Mouse (Mus musculus) intestine, embryonic 14.5 days (tissue): ENCODE data around the gene Tpt1. TPM values are rescaled to one million over a fixed set of nuclear protein-coding genes. Genes with fewer than 3 reads are reported as not detected.
"Not testable (repeated sequence)": the region's sequence is repeated elsewhere in the genome, so short reads cannot be mapped to it uniquely, and the experiment has no call there.

ENCODE experiments used
- ATAC-seq: fragments of 200-750 bp; cut with Nextera tagmentation; replicated peaks from 2 replicates; pipeline ENCODE4 v1.8.0; 2017; ENCODE audit warnings: low read depth, moderate number of reproducible peaks, moderate TSS enrichment, moderate library complexity; ENCODE audit not compliant: low FRiP score, low TSS enrichment
- DNase-seq: peaks from one replicate; pipeline ENCODE4 v3.0.0-alpha.2; 2018; ENCODE audit warnings: low spot score
- H3K27ac ChIP-seq: fragments of 300-500 bp; sonication (generic); 2 replicates; pipeline ENCODE4 v1.5.1; 2014; ENCODE audit warnings: low read depth, mild to moderate bottlenecking, control low read depth
- H3K27me3 ChIP-seq: fragments of 300-500 bp; sonication (generic); replicated peaks from 2 replicates; pipeline ENCODE4 v1.6.1; 2014; ENCODE audit warnings: low read length, control low read depth; ENCODE audit not compliant: control insufficient read depth, insufficient read depth
- H3K36me3 ChIP-seq: fragments of 300-500 bp; sonication (generic); 2 replicates; pipeline ENCODE4 v1.6.1; 2014; ENCODE audit warnings: low read length, control low read depth; ENCODE audit not compliant: control insufficient read depth, insufficient read depth
- H3K4me1 ChIP-seq: fragments of 300-500 bp; sonication (generic); replicated peaks from 2 replicates; pipeline ENCODE4 v1.6.1; 2014; ENCODE audit warnings: low read length, control low read depth, mixed read lengths; ENCODE audit not compliant: control insufficient read depth, insufficient read depth
- H3K4me2 ChIP-seq: fragments of 300-500 bp; sonication (generic); 2 replicates; pipeline ENCODE4 v1.6.1; 2014; ENCODE audit warnings: low read length
- H3K4me3 ChIP-seq: fragments of 300-500 bp; sonication (generic); 2 replicates; pipeline ENCODE4 v1.5.1; 2014; ENCODE audit warnings: low read depth, low read length, control low read depth, mixed read lengths
- H3K9ac ChIP-seq: fragments of 300-500 bp; sonication (generic); 2 replicates; pipeline ENCODE4 v1.6.1; 2014; ENCODE audit warnings: mild to moderate bottlenecking, low read length
- H3K9me3 ChIP-seq: fragments of 300-500 bp; sonication (generic); 2 replicates; pipeline ENCODE4 v1.6.1; 2016; ENCODE audit warnings: low read length, control low read depth; ENCODE audit not compliant: control insufficient read depth
- WGBS: fragments of 180-500 bp; shearing (Covaris S2); extraction: QIAGEN DNeasy Blood & Tissue Kit; methylation state at CpG from one replicate; pipeline ENCODE4 v1.1.7; 2014; 5-methylcytosine and 5-hydroxymethylcytosine counted together
- polyA plus RNA-seq: library from polyadenylated mRNA; unstranded; fragments of >200 nt; fragmentation: Nextera tagmentation; extraction: Ambion mirVana; gene quantifications from 2 replicates; pipeline ENCODE4 v1.2.1, GENCODE M21; 2014

Gene Tpt1
- polyA plus RNA-seq, 1 experiment from 2014 or later: 1,259 TPM

DNA sequence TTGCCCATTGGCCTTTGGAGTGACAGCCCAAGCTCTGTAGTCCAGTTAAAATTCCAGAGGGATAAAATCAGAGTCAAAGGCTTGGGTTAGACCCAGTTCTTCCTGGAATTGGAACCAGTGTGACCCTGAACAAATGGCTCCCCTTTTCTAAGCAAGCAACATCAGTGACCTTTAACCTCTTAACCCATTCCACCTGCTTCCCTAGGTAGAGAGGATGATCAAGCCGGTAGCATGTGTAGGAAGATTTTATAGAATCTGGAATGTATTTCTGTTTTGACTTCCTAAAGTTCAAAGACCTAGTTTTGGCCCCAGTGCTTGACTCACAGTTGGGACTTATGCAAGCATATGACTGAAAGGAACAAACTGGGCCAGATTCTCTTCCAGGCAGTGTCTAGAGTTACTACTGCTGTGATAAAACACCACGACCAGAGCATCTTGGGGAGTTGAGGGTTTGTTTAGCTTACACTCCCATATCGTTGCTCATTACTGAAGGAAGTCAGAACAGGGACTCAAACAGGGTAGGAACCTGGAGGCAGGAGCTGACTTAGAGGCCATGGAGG lies 18.0 kb upstream of the Tpt1 start:
- 46% methylated on average over 3 of the region's 3 CpGs for WGBS

GRCm38 (mm10) chr14:75828221-75828620 lies 16.7 kb upstream of the Tpt1 start:
- 38% methylated on average over 11 of the region's 11 CpGs for WGBS
- H3K9me3 ChIP-seq: no peaks in the 10 kb centered on the region
- 0 out of 2 replicates have a peak, but pooled peaks cover 5% of the 10 kb centered on the region for H3K27me3 ChIP-seq
- H3K4me2 ChIP-seq: no peak overlapping the region
- no peak for ATAC-seq
- no peak overlapping the region for H3K4me3 ChIP-seq
- peaks cover 5% of the 10 kb centered on the region for H3K4me1 ChIP-seq
- H3K9ac ChIP-seq: no peak overlapping the region
- H3K36me3 ChIP-seq: no peaks in the 10 kb centered on the region
- DNase-seq: no peak
- no peak overlapping the region for H3K27ac ChIP-seq

More for the DNA sequence above, 18.0 kb upstream of the Tpt1 start:
- no peak for DNase-seq
- Histone ChIP-seq H3K9me3 (no peaks in the 10 kb centered on the region), H3K9ac (no peak overlapping the region), H3K4me2 (no peak overlapping the region), H3K4me1 (peaks cover 3% of the 10 kb centered on the region; the same call in 1 of the 2 replicates), H3K4me3 (no peak overlapping the region), H3K27me3 (0 out of 2 replicates have a peak, but pooled peaks cover 5% of the 10 kb centered on the region), H3K36me3 (no peaks in the 10 kb centered on the region), H3K27ac (no peak overlapping the region)
- no peak for ATAC-seq

DNA sequence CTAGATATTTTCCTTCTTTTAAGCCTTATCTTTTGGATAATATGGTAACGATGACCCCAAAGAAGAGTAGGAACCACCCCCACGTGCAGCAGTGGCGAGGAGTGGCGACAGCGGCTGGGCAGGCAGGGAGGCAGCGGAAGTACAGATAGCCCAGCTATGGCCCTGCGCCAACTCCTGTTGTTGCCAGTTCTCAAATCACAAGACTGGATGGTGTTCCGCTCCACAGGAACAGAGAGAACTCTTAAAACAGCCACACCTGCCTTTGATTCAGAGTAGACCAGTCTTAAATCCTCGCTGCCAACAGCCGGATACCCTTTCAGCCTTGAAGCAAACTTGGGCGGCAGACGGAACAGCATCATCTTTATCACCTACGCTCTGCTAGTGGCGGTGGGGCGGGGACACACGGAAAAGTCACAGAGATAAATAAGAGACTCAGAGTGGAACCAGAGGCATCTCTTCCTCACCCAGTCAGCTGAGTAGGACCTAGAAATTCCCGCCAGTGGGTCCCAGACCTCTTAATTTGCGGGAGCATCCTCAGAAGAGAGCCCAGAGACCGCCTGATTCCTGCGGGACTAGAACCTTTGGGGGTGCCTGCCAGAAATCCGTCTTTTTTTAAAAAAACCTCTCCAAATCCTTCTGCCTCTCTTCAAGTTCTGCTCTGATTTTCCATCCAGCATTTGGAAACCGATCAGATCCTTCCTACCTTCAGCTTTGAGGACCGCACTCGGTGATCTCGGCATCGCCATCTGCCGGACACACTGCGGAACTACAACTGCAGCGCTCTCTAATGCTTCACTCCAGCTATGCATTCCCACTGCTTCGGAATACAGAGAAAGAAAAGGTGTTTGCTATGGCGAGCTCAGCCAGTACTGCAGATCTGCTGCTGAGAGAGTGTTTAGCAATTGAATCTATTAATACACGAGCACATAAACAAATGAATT lies 15.8 kb upstream of the Tpt1 start:
- no peak overlapping the region for H3K27ac ChIP-seq
- no peak overlapping the region for H3K9ac ChIP-seq
- DNase-seq: peak; percentile 91
- H3K4me3 ChIP-seq: peak overlapping the region; percentile 21
- 0 out of 2 replicates have a peak, but pooled peaks cover 5% of the 10 kb centered on the region for H3K27me3 ChIP-seq
- H3K9me3 ChIP-seq: no peaks in the 10 kb centered on the region
- WGBS: 7% methylated on average over 32 of the region's 32 CpGs
- H3K36me3 ChIP-seq: no peaks in the 10 kb centered on the region
- peak overlapping the region; percentile 49 for H3K4me2 ChIP-seq
- peaks cover 10% of the 10 kb centered on the region for H3K4me1 ChIP-seq
- ATAC-seq: no peak

- 63% methylated on average over 14 of the region's 14 CpGs for WGBS
- DNase-seq, H3K27ac ChIP-seq, H3K36me3 ChIP-seq, H3K4me2 ChIP-seq, H3K4me3 ChIP-seq, H3K9ac ChIP-seq, ATAC-seq, H3K27me3 ChIP-seq, H3K9me3 ChIP-seq: not testable (repeated sequence)
- H3K4me1 ChIP-seq: peaks cover 10% of the 10 kb centered on the region
These were observed 15.1 kb upstream of the Tpt1 start for GRCm38 (mm10) chr14:75829817-75830216.

DNA sequence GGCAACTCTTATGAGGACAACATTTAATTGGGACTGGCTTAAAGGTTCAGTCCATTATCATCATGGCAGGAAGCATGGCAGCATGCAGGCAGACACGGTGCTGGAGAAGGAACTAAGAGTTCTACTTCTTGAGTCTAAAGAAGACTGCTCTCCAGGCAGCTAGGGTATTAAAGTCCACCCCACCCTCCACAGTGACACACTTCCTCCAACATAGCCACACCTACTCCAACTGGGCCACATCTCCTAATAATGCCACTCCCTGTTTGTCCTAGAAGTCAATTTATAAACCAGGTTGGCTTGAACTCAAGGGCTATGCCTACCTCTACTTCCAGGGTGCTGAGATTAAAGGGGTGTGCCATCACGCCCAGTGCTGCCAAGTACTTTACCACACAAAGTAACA lies 12.9 kb upstream of the Tpt1 start:
- peaks cover 19% of the 10 kb centered on the region for H3K4me1 ChIP-seq
- no peaks in the 10 kb centered on the region for H3K36me3 ChIP-seq
- no peak overlapping the region for H3K4me2 ChIP-seq
- WGBS: 92% methylated on average over 2 of the region's 2 CpGs
- no peak overlapping the region for H3K9ac ChIP-seq
- H3K27ac ChIP-seq: no peak overlapping the region
- H3K27me3 ChIP-seq: 0 out of 2 replicates have a peak, but pooled peaks cover 5% of the 10 kb centered on the region
- no peak for ATAC-seq
- DNase-seq: no peak
- no peaks in the 10 kb centered on the region for H3K9me3 ChIP-seq
- no peak overlapping the region for H3K4me3 ChIP-seq

DNA sequence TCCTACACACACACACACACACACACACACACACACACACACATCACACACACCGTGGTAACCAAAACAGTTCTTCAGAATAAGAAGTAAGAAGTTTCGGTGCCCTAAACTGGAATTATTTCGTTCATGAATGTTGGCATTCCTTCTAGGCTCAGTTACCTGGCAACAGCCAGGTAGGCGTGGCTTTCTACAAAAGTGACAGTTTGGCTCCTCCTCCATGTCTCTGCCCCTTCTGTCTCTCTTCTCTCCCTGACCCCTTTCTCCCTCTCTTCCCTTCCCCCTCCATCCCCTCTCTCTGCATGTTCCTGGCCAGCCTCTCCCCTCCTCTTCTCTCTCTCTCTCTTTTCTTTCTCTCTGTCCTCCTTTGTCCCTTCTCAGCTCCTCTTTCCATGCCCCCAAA lies 11.9 kb upstream of the Tpt1 start:
- no peaks in the 10 kb centered on the region for H3K36me3 ChIP-seq
- H3K4me1 ChIP-seq: peaks cover 22% of the 10 kb centered on the region
- peak overlapping the region; percentile 82; the same call in 1 of the 2 replicates for H3K9ac ChIP-seq
- peak overlapping the region; percentile 53 for H3K4me3 ChIP-seq
- 0 out of 2 replicates have a peak, but pooled peaks cover 5% of the 10 kb centered on the region for H3K27me3 ChIP-seq
- WGBS: 40% methylated on average over 4 of the region's 4 CpGs
- peak overlapping the region; percentile 98 for H3K27ac ChIP-seq
- ATAC-seq: no peak
- DNase-seq: no peak
- H3K9me3 ChIP-seq: no peaks in the 10 kb centered on the region
- peak overlapping the region; percentile 100 for H3K4me2 ChIP-seq

DNA sequence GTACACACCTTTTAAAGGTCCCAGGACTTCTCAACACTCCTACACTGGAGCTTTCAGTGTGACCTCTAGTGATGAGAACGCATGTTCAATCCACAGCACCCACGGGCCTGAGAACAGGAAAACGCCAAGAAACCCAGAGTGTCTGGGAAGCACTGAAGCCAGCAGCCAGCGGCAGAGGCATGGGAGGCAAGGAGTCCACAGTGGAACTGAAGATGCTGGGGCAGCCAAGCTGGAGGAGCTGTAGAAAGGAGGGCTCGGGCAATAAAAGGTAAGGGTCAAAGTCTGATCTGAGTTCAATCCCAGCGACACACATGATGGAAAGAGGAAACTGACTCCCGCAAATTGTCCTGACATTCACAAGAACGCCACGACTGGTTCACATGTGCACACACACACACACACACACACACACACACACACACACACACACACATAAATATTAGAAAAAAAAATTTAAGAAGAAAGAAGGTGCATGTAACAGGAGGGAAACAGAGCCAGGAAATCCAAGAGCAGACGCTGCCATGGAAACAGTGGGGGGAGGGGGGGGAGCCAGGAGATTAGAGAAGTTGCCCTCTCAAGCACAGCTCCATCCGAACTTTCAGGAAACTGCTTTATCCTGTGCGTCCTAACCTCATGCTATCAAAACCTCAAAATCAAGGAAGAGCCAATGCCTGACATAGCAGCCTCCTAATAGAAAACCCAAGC lies 11.2 kb upstream of the Tpt1 start:
- ATAC-seq (peak; percentile 45), DNase-seq (peak; percentile 83)
- 3% methylated on average over 12 of the region's 12 CpGs for WGBS
- H3K9me3 ChIP-seq: no peaks in the 10 kb centered on the region
- H3K27me3 ChIP-seq: 0 out of 2 replicates have a peak, but pooled peaks cover 5% of the 10 kb centered on the region
- H3K27ac ChIP-seq: peak overlapping the region; percentile 98
- peak overlapping the region; percentile 100 for H3K4me2 ChIP-seq
- H3K9ac ChIP-seq: peak overlapping the region; percentile 82
- H3K4me3 ChIP-seq: peak overlapping the region; percentile 53
- no peaks in the 10 kb centered on the region for H3K36me3 ChIP-seq
- H3K4me1 ChIP-seq: peaks cover 22% of the 10 kb centered on the region

DNA sequence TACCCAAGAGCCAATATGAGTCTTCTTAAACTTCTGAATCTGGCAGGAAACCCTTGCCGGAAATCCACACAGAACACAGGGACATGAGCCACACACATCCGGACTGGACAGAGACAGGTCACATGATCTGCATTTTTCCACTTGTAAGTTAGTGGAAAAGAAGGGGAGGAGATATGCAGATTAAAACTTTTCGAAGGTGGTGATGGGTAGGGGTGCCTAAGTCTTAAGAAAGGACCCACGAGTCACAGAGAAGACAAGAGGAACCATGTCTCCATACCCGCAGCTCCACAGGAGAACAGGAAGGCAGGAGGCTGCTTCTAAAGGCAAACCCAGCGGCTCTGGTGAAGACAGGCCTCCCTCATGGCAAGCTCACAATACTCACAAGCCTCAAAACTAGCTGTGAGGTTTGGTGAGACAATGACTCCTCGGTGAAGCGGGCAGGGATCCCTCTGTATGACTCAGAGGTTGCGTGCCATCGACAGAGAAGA lies 10.6 kb upstream of the Tpt1 start:
- peak; percentile 88 for ATAC-seq
- H3K27me3 ChIP-seq: no peaks in the 10 kb centered on the region
- peaks cover 19% of the 10 kb centered on the region for H3K4me1 ChIP-seq
- H3K4me2 ChIP-seq: peak overlapping the region; percentile 100
- no peak for DNase-seq
- H3K27ac ChIP-seq: peak overlapping the region; percentile 98
- WGBS: 0% methylated on average over 10 of the region's 10 CpGs
- peak overlapping the region; percentile 82 for H3K9ac ChIP-seq
- no peaks in the 10 kb centered on the region for H3K9me3 ChIP-seq
- H3K36me3 ChIP-seq: no peaks in the 10 kb centered on the region
- peak overlapping the region; percentile 53 for H3K4me3 ChIP-seq
